In genomic region chr6:147263587-147264565, GRCm38 (mm10) we compare ENCODE assay signal across 8 mouse cellular contexts. TPM values are rescaled to one million over a fixed set of nuclear protein-coding genes. Genes with fewer than 3 reads are reported as not detected.
DNase-seq lines count a peak whose midpoint lies in the region; ATAC-seq lines count a peak whose summit lies in the region.

Gene Pthlh (minus strand): TSS chr6:147264183.

- peak within 1 kb of the TSS; percentile 53 for H3K9ac ChIP-seq in forebrain, embryonic 12.5 days
- peak within 1 kb of the TSS; percentile 52 for H3K9ac ChIP-seq in heart, embryonic 15.5 days
- H3K9ac ChIP-seq in liver, embryonic 16.5 days (ENCODE audit: low read depth, low read length), result no peak within 1 kb of the TSS
- H3K9ac ChIP-seq in neural tube, embryonic 14.5 days (replicated peaks; ENCODE audit: low read depth, low read length), result peak within 1 kb of the TSS; percentile 25; the same call in 1 of the 2 replicates

- ATAC-seq in forebrain, embryonic 12.5 days (ENCODE audit: low FRiP score), result peak; percentile 79
- ATAC-seq in heart, embryonic 15.5 days (replicated peaks; ENCODE audit: insufficient number of reproducible peaks, insufficient read depth, low FRiP score, low read depth), result peak; percentile 84
- peak; percentile 56 for ATAC-seq in liver, embryonic 16.5 days (ENCODE audit: low read depth)
- ATAC-seq in neural tube, embryonic 14.5 days (ENCODE audit: low read depth), result peak; percentile 86

- peaks cover 16% of the 10 kb centered on the region for H3K4me1 ChIP-seq in forebrain, embryonic 12.5 days
- peaks cover 21% of the 10 kb centered on the region for H3K4me1 ChIP-seq in heart, embryonic 15.5 days (replicated peaks)
- H3K4me1 ChIP-seq in liver, embryonic 16.5 days (ENCODE audit: control insufficient read depth, low read depth, low read length), result no peaks in the 10 kb centered on the region
- peaks cover 9% of the 10 kb centered on the region for H3K4me1 ChIP-seq in neural tube, embryonic 14.5 days (ENCODE audit: control insufficient read depth, insufficient read depth, low read length)

- no peaks in the 10 kb centered on the region for H3K36me3 ChIP-seq in forebrain, embryonic 12.5 days (replicated peaks)
- H3K36me3 ChIP-seq in heart, embryonic 15.5 days, result no peaks in the 10 kb centered on the region
- H3K36me3 ChIP-seq in liver, embryonic 16.5 days (ENCODE audit: control insufficient read depth, insufficient read depth), result no peaks in the 10 kb centered on the region
- no peaks in the 10 kb centered on the region for H3K36me3 ChIP-seq in neural tube, embryonic 14.5 days (ENCODE audit: control insufficient read depth, insufficient read depth, low read length)

- H3K4me3 ChIP-seq in forebrain, embryonic 12.5 days (replicated peaks), result peak within 1 kb of the TSS; percentile 54
- peak within 1 kb of the TSS; percentile 59 for H3K4me3 ChIP-seq in heart, embryonic 15.5 days
- H3K4me3 ChIP-seq in liver, embryonic 16.5 days (ENCODE audit: low read depth, low read length), result peak within 1 kb of the TSS; percentile 38
- peak within 1 kb of the TSS; percentile 42 for H3K4me3 ChIP-seq in neural tube, embryonic 14.5 days (ENCODE audit: low read depth, low read length)

- peak within 1 kb of the TSS; percentile 94 for H3K4me2 ChIP-seq in forebrain, embryonic 12.5 days
- H3K4me2 ChIP-seq in heart, embryonic 15.5 days, result peak within 1 kb of the TSS; percentile 99
- H3K4me2 ChIP-seq in liver, embryonic 16.5 days (ENCODE audit: low read depth, low read length), result peak within 1 kb of the TSS; percentile 57
- H3K4me2 ChIP-seq in neural tube, embryonic 14.5 days (ENCODE audit: low read depth, low read length), result peak within 1 kb of the TSS; percentile 90

- peaks cover 68% of the 10 kb centered on the region for H3K27me3 ChIP-seq in forebrain, embryonic 12.5 days
- peaks cover 80% of the 10 kb centered on the region for H3K27me3 ChIP-seq in heart, embryonic 15.5 days
- H3K27me3 ChIP-seq in liver, embryonic 16.5 days (ENCODE audit: control insufficient read depth, insufficient read depth, low read depth, low read length), result peaks cover 29% of the 10 kb centered on the region
- peaks cover 30% of the 10 kb centered on the region for H3K27me3 ChIP-seq in neural tube, embryonic 14.5 days (ENCODE audit: control insufficient read depth, insufficient read depth, low read length)

- DNase-seq in left cerebral cortex, adult 18-20 months (ENCODE audit: low spot score in 2 of 2), result peak; percentile 45 to 62
- no peak for DNase-seq in left cerebral cortex, adult 11 months (ENCODE audit: low spot score)
- peak; percentile 74 for DNase-seq in kidney, postnatal 10 days
- peak; percentile 29 for DNase-seq in thymus, postnatal 25 days

- no peak within 1 kb of the TSS for H3K27ac ChIP-seq in forebrain, embryonic 12.5 days
- H3K27ac ChIP-seq in heart, embryonic 15.5 days, result no peak within 1 kb of the TSS
- no peak within 1 kb of the TSS for H3K27ac ChIP-seq in liver, embryonic 16.5 days (ENCODE audit: low read length)
- no peak within 1 kb of the TSS for H3K27ac ChIP-seq in neural tube, embryonic 14.5 days (ENCODE audit: low read depth, low read length)

- no peaks in the 10 kb centered on the region for H3K9me3 ChIP-seq in forebrain, embryonic 12.5 days
- no peaks in the 10 kb centered on the region for H3K9me3 ChIP-seq in heart, embryonic 15.5 days (replicated peaks)
- H3K9me3 ChIP-seq in liver, embryonic 16.5 days (replicated peaks; ENCODE audit: control insufficient read depth, low read length), result no peaks in the 10 kb centered on the region
- H3K9me3 ChIP-seq in neural tube, embryonic 14.5 days (ENCODE audit: control insufficient read depth, low read length), result no peaks in the 10 kb centered on the region

- under 1% methylated on average over 61 of the region's 68 CpGs for WGBS in forebrain, embryonic 12.5 days
- 1% methylated on average over 66 of the region's 68 CpGs for WGBS in heart, embryonic 15.5 days
- WGBS in liver, embryonic 16.5 days (ENCODE audit: insufficient replicate concordance), result 1% methylated on average over 67 of the region's 68 CpGs
- under 1% methylated on average over 67 of the region's 68 CpGs for WGBS in neural tube, embryonic 14.5 days

RNA-seq across cellular contexts. Expression of gene Pthlh, which starts in this region (rescaled TPM):
- total RNA-seq in left cerebral cortex, adult 18-20 months (2021), result 1 to 10 TPM; 5.1 to 5.9 TPM
- 2.8 and 3.4 TPM in 2 replicates for polyA plus RNA-seq in forebrain, embryonic 12.5 days (2016; fragmentation: Nextera tagmentation; extraction: Ambion mirVana)
- 2.6 and 2.9 TPM in 2 replicates for polyA plus RNA-seq in heart, embryonic 15.5 days (2015; fragmentation: Nextera tagmentation; extraction: Ambion mirVana)
- not detected in 2 replicates for polyA plus RNA-seq in liver, embryonic 16.5 days (2015; fragmentation: Nextera tagmentation; extraction: Ambion mirVana)
- 2.6 and 3.2 TPM in 2 replicates for polyA plus RNA-seq in neural tube, embryonic 14.5 days (2014; fragmentation: Nextera tagmentation; extraction: Ambion mirVana)

Comparison
In these comparisons a context has a peak if more than half of its experiments do, and no peak if none do; other contexts are left out.
1. Peak in ATAC-seq, H3K4me3 ChIP-seq and H3K4me2 ChIP-seq in liver, embryonic 16.5 days; RNA of the gene not detected or under 1 TPM.